Comparison of ENCODE assay signal across 14 mouse cellular contexts in genomic region chr1:193098946-193099345, GRCm38 (mm10). TPM values are rescaled to one million over a fixed set of nuclear protein-coding genes. Genes with fewer than 3 reads are reported as not detected.
DNase-seq lines count a peak whose midpoint lies in the region.
"Had no signal": no experiment of that assay in that cellular context is flagged by ENCODE, and none has a peak within 500 bp of the region (broad histone marks: within the 10 kb centered on the region; RNA-seq: fewer than 3 reads in every experiment).

No protein-coding gene starts in this region.

- intact Hi-C loops in left cerebral cortex, postnatal 4 days (cut with DNase I): no loop called here
- intact Hi-C loops in left cerebral cortex, postnatal 10 days (cut with DNase I): no loop called here

- peak; percentile 62 to 72 for DNase-seq in cerebellum, postnatal 10 days
- no peak for DNase-seq in cerebellum, adult 11 months
- DNase-seq in left cerebral cortex, postnatal 4 days: peak; percentile 52
- no peak for DNase-seq in left cerebral cortex, postnatal 10 days (ENCODE audit: extremely low spot score in 1 of 2, low spot score in 2 of 2)
- DNase-seq: adrenal gland, adult 2 months; adrenal gland, adult 8-10 months; adrenal gland, postnatal 10 days; adrenal gland, postnatal 14 days; adrenal gland, postnatal 25 days; adrenal gland, postnatal 36 days; B cell, adult 2 months; cerebellum, adult 11-12 months; cerebellum, adult 18-20 months; cerebellum, adult 2 months had no signal

RNA-seq across cellular contexts. Expression of gene Diexf, which starts 31.1 kb away (rescaled TPM):
- total RNA-seq in left cerebral cortex, postnatal 4 days (2021): 10 to 100 TPM; 26.5 to 28.6 TPM
- 10 to 100 TPM; 15.0 to 17.8 TPM for total RNA-seq in left cerebral cortex, postnatal 10 days (2021)

RNA-seq across cellular contexts. Expression of gene Irf6, which starts 54.0 kb away (rescaled TPM):
- total RNA-seq in left cerebral cortex, postnatal 4 days (2021): 1 to 10 TPM in 1 of 2 experiments, under 1 TPM in 1; 0.79 to 1.1 TPM
- 1 to 10 TPM; 1.8 to 2.8 TPM for total RNA-seq in left cerebral cortex, postnatal 10 days (2021)

Comparison
In these comparisons a context has a peak if more than half of its experiments do, and no peak if none do; other contexts are left out.
1. DNase-seq: peak in cerebellum, postnatal 10 days (2 of 2) and left cerebral cortex, postnatal 4 days (single experiment); none in cerebellum, adult 11 months (single experiment) and left cerebral cortex, postnatal 10 days (0 of 2).